Mouse (Mus musculus): ENCODE measurements around the gene Iqsec1.

GRCm38 (mm10) chr6:90871581-90871980, 116.9 kb downstream of the Iqsec1 start:
- TF ChIP-seq CTCF (IDR thresholded peaks at IDR 0.05; ENCODE audit: extremely low read depth, insufficient read length, insufficient replicate concordance, low read depth, low read length) (no peak), POLR2A (IDR thresholded peaks at IDR 0.05; ENCODE audit: low read depth, low read length) (no peak)
